Mouse (Mus musculus): ENCODE measurements around the gene Mast4.
A peak's percentile ranks its signal among the peaks of the same experiment; 100 is the strongest.

The Mast4 gene

DNA sequence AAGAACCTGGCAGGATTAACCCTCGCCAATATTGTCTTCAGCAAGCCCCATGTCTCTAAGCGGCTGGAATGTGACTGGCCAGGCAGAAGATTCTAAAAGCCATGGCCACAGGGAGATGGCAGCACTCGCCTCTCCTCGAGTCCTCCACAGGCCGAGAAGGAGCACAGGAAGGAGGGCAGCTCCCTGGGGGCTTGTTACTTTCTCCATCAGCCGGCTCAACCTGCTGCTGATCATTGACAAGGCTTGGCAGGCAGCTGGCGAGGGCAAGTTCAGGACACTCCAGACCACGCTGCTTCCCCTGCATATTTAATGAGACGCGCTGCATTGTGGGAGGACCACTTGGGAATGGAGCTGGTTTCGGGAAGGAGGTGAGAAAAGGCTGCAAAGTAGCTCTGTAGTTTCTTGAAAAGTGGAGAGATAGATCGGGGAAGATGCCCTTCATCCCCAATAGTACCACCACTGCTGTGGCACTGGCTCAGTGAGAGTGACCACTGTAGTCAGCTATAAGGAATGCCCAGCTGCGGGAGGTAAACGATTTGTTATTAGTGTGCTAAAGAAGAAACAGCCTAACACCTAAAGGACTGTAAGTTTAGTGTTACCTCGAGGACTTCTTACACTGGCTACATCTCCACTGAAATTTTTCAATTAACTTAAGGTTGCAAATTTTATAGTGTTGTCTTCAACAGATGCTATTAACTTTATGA, 523.0 kb downstream of the Mast4 start:
- no peak for DNase-seq (ENCODE audit: low spot score in 2 of 2)

DNA sequence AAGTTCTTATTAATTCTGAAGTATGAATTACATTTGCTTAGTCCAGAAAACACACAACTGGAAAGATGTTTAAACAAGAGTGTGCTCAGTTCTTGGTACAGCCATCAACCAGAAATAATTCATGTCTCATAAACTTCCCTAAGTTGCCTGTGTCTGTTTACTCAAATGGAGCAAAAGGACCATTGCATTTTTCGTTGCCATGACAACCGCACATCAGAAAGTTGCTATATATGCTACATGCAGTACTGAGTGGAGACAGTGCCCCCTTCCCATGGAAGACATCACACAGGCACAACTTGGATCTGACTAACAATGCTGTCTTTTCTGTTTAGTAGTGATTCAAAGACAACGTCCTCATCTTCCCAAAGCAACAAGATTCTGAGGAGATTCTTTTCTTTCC, 527.6 kb downstream of the Mast4 start:
- DNase-seq (ENCODE audit: low spot score in 2 of 2): no peak

DNA sequence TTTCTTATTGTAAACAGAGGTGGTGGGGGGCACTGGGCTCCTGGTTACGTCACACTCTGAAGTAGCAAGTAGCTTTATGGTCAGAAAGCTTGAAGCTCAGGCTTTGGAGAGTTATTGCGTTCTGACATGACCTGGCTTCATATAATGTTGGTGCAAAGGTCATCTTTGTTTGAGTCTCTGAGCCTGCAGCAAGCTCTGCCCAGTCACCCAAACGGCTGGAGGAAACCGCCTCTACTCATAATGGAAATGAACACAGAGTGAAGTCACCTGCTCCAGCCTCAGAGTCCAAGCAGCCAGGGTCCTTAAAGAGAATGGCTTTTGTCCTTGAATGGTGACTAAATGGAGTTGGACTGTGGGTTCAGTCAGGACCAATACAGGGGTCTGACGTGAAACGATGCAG, 529.1 kb downstream of the Mast4 start:
- no peak for DNase-seq (ENCODE audit: low spot score in 2 of 2)

DNA sequence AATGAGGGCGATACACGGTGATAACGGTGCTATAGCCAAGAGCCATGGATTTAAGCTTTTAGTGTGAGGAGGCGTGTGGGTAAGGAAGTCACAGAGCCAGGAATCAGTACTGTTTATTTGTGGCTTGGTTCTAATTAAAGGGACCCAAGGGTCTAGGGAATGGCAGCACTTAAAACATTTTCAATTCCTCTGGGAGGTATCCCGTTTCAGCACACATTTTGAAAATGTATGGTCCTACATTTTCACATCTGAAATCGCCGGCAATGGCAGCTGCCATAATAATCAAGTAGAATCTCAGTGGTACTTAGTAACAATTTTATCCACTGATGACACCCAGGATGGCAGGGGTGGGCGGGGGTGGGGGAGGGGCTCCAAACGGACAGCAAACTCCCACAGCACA, 531.1 kb downstream of the Mast4 start:
- no peak for DNase-seq (ENCODE audit: low spot score in 2 of 2)

DNA sequence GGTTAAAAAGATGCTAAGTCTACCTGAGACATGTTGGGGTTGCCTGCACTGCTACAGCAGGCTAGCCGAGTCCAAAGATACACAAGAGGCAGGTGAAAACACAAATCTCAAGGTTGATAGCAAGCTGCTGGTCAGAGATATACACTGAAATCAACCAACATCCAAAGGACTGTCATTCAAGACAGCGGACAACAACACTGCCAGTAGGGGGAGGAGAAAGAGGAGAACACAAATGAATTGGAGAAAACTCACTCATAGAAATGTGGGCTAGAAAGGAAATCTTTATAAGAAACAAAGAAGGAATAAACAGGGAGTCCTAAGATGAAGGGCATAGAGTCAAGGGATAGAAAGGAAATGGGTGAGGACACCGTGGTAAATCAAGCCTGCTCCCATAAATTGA, 542.1 kb downstream of the Mast4 start:
- DNase-seq (ENCODE audit: low spot score in 2 of 2): no peak

DNA sequence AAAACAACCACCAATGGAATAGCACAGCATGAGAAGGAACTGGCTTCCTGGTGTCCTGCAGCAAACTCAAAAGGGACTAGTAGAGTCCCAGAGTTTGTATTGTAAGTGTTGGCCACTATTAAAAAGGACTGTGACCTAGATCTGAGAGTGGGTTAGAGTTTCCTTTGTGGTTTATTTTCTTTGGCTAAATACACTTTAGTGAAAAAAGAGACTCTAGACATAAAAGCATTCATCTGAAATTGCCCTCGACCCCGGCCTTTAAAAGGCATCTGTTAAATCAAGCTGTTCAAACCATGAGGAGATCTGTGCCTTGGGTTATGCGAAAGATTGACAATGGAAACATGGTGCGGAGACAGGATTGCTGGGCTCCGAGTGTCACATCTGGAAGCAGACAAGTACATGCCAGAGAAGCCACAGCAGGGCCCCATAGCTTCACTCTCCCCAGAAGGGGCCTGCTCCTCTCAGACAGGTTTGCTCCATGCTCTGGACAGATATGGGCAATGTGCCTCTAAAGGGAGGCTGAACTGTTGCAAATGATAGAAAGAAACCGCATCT, 543.6 kb downstream of the Mast4 start:
- no peak for DNase-seq (ENCODE audit: low spot score in 2 of 2)

DNA sequence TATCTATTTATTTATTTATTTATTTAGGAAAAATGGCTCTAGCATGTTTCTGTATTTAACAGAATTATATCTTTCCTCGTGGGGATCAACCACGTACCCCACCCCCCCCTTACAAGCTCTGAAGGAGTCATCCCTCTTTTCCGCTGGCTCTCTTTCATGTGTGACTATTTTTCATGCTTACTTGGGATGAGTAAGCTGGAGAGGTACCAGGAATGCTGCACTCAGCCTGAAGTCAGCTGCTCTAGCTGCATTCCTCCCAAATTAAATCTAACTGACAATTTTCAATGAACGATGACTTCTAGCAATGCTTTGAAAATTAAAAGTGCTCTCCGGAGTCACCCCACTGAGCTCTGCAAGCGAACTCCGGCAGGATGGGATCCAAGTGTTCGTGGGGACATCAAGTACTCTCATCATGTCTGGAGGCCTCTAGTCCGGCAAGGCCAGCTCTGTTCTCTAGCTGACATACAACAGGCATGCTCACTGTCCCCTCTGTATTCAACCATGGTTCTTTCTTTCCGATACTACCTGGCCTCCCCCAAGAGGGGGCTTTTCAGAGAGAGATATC, 547.5 kb downstream of the Mast4 start:
- no peak for DNase-seq (ENCODE audit: low spot score in 2 of 2)

DNA sequence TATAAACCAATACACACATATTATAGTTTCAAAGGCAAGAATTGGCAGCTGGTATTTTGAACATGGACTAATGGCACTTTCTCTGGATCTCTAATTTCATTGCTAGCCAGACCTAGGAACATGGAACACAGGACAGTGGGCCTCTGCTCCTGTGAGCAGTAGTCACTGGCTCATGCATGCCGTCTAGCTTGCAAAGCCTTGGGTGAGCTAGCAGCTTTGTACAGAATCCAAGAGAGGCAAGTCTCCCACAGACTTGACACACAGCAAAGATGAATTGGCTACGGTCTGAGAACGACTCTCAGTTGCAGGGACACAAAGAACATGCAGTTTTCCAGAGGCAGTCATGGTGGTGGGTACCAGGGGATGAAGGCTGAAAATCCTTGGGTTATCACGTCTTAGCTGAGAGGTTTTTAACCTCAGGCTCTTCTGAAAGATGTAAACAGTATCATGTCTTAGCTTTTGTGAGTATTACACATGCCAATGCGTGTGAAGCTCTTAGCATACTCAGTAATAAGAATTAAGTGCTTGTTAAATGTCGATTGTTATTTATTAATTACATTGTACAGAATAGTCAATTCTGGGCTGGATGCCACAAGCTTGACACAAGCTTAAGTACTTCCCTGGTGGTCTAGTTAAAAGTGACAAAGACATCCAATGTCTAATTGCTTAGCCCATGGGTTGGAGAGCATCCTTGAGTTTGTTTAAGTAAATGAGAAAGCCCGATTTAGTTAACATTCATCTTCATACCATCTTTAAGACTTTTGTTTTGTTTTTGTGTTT, 550.6 kb downstream of the Mast4 start:
- no peak for DNase-seq (ENCODE audit: low spot score in 2 of 2)

DNA sequence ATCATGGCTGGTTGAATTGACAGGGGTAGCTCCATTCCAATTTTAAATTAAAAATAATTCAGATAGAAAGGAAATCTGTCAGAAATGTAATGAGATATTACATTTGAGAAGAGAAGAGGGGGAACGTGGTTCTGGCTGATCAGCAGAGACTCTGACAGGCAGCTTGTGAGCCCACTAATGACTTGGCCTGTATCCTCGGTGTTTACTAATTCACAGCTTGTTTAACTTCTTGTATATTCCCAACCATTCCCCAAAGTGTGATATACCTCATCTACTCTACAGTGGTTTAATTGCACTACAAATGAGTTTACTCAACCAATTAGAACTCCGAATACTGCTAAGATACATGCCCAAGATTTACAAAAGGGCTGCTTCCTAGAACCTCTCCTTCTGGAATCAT, 555.0 kb downstream of the Mast4 start:
- DNase-seq (ENCODE audit: low spot score in 2 of 2): no peak

DNA sequence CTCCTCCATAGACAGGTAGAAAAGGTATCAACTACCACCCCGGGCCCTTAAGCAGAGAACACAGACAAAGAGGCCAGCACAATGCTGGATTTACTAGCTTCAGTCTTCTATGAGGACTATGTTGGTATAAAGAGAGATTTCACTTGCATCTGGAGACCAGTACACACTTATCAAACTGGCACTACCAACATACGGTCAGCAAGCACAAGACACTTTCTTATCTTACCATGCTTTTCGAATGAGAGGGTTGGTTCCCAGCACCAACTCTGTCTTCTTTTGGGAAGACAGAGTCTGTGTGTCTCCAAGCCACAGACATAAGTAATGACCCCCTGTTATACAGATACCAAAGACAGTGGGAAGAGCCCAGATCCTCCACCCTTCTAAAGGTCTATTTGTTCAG, 555.4 kb downstream of the Mast4 start:
- no peak for DNase-seq (ENCODE audit: low spot score in 2 of 2)

DNA sequence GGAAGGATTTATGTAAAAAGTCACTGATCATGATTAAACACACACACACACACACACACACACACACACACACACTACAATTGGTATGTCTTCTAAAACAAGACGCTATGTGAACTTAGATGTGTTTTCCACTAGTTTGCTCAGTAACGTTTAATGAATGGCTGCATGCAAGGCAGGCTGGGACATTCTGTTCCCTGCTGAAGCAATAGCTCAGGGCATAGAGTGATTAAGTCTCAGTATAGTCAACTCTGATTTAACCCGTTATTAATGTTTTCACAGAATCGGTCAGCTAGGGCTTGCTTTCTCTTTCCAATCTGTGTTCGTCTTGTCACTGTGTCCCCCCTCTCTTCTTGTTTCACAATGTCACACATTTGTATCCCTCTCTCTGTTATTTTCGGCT, 558.8 kb downstream of the Mast4 start:
- DNase-seq (ENCODE audit: low spot score in 2 of 2): no peak

DNA sequence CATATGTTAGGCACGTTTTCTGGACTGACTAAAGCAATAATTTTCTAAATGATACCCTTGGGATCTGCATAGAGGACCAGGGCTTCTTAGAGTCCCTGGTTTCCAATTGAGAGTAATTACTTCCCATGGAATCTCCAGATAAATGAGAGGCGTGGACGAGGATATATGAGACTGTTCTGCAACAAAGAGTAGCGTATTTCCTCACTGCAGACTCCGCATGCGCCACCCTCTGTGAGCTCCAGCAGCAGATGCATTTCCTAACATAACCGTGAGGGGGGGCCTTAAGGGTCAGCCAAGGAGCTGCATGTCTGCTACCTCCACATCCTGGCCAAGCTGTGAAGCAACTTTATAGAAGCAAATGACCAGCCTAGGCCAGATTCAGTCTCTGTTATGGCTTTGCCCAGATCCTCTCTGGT, 559.5 kb downstream of the Mast4 start:
- no peak for DNase-seq (ENCODE audit: low spot score in 2 of 2)

DNA sequence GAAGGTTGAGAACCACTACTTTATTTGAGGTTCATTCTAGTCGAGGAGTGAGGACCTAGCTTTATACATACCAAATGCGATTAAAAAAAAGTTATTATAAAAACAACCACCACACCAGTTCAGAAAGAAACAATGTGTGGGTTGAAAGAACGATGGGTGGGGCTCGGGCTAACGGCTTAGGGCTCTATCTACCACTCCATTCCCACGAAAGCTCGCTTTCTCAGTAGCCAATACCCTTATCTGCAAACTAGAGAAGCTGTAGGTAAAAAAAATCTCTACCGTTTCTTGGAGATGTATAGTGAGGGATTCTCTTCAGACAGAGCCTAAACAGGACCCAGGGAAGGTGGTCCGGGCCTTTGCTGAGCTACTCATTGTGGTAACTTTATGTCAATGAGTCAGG, 561.1 kb downstream of the Mast4 start:
- DNase-seq (ENCODE audit: low spot score in 2 of 2): no peak

DNA sequence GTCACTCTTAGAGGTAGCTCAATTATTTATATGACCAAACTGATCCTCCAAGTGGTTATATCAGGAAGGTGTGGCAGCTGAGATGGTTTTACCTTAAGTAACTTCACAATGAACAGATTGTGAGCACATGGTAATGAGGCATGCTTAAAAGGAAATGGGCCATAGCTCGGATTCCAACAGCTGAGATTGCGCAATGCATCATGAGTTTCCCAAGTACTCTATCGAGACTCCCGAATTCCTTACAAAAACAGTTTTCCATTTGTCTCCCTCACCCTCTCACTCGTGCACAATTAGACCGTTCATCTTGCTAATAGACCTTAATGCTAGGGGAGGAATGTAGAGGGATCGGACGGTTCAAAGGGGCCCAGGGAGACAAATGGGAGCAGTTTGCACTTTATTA, 564.1 kb downstream of the Mast4 start:
- no peak for DNase-seq (ENCODE audit: low spot score in 2 of 2)

DNA sequence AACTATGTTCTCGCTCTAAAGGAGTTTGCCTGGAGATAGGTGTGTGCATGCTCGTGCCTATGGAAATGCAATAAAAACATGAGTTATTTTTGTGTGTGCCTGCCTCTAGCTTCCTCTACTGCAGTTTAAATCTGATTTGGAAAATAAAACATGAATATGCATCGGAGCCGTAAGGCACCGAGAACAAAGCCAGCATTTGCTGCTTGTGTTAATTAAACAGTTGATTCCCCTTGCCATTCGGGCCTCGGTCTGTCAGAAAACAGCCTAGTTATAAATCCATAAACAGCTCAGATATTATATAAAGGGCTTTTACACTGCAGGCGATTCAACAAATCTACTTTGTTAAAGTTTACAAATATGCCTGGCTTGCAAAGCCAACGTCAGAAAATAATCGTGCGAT, 565.8 kb downstream of the Mast4 start:
- DNase-seq (ENCODE audit: low spot score in 2 of 2): no peak

DNA sequence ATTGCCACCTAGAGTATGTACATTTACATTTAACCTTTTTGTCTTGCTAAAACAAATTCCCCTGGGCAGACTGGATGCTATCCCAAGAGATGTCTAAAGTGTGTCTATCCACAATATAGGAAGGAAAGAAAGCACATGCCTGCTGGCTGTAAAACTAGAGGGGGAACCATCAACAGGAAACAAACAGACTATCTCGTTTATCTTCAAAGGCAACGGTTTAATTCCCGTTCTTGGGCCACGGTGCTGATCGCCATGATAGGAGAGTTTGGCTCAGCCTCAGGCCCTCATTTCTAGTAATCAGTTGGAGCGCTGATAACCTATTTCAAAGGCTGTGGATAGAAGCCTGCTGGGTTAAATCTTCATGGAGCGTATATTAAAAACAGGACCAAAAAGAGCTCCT, 567.2 kb downstream of the Mast4 start:
- no peak for DNase-seq (ENCODE audit: low spot score in 2 of 2)

DNA sequence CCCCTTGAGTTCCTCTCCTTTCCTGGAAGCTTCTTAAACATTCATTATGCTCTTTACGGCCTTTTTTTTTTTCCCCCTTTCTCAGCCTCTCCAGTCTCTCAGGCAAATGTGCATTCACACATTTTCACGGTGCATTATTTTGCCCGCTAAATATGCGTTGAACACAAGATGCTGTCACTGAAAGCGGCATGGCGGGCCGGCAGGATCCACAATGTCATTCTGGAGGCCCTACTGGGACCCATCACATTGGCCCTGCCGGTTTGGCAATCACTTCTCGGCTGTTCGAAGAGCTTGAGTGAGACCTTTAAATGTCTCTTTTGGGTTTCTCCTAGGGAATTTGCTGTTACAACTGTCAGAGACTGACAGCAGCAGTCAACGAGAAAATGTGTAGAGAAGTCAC, 569.1 kb downstream of the Mast4 start:
- DNase-seq (ENCODE audit: low spot score in 2 of 2): no peak

DNA sequence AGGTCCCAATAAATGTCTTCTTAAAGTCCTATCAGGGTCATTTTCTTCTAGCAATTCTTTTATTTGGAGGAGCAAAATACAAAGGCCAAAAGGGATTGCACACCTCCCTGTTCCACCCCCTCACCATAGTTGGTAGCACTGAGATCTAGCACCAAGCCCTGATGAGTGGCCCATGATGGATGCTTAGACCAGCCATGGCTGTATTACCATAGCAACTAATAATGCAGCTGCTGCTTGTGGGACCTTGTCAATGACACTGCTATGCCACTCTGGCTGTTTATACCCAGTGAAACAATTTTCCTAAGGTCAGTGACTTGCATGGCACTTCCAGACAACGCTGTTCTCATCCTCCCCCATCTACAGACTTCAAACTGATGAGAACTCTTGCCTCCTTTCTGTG, 570.1 kb downstream of the Mast4 start:
- no peak for DNase-seq (ENCODE audit: low spot score in 2 of 2)

DNA sequence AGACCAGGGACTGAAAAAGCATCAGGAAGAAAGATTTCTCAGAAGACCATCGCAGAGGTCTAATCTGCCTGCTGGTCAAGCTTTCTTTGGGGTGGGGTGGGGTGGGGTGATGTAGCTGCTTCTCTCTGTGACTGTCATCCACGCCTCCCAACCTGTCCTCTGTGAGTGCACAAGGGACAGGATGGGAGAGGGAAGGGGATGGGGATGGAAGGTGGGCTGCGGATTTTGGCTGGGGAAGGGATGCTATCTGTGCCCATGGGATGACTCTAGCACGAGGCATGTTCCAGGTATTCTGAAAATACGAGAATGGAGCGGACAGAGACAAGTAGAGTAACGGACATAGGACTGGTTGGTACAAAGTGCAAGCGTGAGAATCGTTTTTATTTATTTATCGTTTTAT, 572.1 kb downstream of the Mast4 start:
- DNase-seq (ENCODE audit: low spot score in 2 of 2): no peak

DNA sequence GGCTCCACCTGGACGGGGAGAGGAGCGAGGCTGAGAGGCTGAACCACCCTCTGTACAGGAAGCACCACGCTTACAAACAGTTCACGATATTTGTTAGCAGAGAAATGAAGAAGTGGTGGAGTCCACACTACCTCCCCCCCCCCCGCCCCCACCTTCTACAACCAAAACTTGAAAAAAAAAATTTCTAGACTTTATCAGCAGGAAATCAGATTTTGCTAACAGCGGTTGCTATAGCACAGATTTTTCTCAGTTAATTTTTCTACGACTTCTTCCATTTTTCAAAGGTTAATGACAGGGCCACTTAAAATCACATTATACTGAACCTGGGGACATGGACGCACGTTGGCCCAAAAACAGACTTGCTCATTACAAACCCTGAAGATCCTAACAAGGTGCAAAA, 572.9 kb downstream of the Mast4 start:
- peak in 1 of 2 experiments; percentile 24 for DNase-seq (ENCODE audit: low spot score in 2 of 2)

DNA sequence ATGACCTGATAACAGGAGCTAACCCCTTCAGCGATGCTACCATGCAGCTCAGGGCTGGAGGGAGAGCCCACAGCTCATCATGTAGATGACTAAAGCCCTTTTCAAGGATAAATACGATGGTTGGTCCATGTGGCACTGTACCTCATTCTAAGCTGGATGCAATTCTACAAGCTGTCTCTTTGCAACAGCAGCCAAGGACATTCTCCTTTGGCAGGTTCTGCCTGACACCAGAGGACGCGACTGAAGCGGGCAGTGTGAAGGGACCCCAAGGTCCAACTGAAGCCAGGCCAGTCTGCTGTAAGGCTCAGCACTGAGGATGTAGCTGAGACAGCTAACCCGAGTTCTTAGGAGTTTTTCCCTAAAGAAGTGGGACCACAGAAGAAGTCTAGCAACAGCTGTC, 576.3 kb downstream of the Mast4 start:
- DNase-seq (ENCODE audit: low spot score in 2 of 2): no peak

DNA sequence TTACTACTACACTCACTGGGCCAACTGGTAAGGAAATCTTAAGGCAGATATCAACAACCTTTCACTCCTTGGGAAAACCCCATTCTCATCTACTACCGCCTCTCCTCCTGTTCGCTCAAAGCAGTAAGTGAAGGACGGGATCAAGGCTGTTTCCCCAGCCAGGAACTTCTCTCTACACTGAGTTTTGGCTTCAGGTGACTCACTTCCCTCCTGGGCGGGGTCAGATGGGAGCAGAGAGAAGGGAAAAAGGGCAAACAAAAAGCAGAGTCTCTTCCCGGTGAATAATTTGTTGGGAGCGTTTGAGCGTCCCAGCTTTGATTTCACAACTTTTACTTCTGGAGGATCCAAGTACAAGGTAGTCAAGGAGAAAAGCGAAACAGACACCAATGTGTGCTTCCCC, 578.2 kb downstream of the Mast4 start:
- DNase-seq (ENCODE audit: low spot score in 2 of 2): no peak

DNA sequence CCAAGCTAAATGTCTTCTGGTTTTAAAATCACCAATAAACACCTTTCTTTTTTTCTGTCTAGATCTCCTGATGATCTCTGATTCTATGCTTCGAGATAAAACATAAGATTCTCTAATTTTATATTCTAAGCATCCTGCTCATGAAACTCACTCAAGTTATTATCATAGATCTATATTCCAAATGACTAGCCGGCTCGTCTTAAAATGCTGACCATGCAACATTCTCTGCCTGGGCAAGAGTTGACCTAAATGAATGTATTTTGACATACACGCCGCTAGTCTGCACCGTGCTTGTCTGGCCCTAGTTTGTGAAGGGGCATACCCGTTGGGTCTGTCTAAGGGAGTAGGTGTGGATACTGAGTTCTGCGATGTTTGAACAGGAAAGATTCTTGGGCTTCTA, 579.2 kb downstream of the Mast4 start:
- DNase-seq (ENCODE audit: low spot score in 2 of 2): no peak

Measured in spleen, postnatal 36 days (tissue).